Mouse (Mus musculus) forelimb bud, embryonic 11.5 days (tissue): ENCODE measurements at regions not wholly inside any gene's neighbourhood (a gene's known extent, or its start where the extent isn't known, plus 50 kb on each side); places are given as distances from the start of the nearest gene placed in this dataset.

Experiments
- DNase-seq: peaks from one replicate; pipeline ENCODE4 v3.0.0-alpha.2; 2012; ENCODE audit warnings: low read depth, low spot score

DNA sequence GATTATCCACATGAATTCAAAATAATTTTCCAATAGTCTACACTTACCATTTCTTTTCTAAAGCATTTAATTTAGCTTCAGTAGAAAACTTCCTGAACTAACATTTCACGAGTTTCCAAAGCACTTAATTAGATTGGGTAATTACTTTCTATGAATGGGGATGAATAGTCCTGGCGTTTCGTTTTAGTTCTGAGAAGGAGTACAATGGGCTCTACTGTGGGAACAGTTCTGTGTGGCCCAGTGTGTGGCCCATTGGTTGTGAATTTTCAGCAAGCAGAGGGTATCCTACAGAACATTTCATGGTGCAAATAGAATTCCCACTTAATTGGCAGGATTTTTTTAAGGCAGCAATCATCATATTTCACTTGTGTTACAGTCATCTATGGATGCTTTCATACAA lies 95.5 kb downstream of the 1700017N19Rik start:
- DNase-seq: no peak

DNA sequence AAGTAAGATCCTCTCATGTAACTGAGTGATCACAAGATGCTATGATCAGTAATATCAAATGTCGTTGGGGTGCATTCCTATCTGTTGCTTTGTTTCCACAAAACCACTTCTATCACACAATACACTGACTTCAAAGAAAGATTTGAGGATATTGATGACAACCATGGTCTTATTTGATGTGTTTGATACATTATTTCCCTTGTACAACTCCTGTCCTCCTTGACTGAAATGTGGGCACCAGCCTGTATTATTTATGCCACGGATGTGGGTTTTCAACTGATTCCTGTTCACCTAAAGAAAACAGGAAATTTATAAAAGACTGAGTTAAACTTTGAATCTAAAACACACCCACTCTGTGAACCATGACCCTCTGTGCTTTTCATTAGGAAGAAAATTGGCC lies 105.7 kb downstream of the 1700017N19Rik start:
- DNase-seq: no peak

DNA sequence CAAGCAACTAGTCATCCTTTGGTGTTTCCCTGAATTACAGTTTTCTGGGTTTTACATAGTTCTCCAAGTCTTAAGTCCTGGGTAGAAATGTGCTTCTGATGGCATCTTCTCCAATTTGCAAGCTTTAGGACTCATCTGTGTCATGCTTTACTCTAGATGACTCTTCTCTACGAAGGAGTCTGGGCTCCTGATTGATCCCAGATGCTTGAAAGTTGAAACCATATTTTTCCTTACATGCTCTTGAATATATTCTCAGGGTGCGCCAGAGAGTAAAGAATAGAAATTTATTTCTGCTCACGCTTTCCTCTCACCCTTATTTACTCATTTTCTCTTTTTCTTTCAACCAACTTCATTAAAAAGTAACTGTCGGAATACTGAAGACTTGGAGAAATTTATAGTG lies 108.9 kb downstream of the 1700017N19Rik start:
- DNase-seq: no peak

DNA sequence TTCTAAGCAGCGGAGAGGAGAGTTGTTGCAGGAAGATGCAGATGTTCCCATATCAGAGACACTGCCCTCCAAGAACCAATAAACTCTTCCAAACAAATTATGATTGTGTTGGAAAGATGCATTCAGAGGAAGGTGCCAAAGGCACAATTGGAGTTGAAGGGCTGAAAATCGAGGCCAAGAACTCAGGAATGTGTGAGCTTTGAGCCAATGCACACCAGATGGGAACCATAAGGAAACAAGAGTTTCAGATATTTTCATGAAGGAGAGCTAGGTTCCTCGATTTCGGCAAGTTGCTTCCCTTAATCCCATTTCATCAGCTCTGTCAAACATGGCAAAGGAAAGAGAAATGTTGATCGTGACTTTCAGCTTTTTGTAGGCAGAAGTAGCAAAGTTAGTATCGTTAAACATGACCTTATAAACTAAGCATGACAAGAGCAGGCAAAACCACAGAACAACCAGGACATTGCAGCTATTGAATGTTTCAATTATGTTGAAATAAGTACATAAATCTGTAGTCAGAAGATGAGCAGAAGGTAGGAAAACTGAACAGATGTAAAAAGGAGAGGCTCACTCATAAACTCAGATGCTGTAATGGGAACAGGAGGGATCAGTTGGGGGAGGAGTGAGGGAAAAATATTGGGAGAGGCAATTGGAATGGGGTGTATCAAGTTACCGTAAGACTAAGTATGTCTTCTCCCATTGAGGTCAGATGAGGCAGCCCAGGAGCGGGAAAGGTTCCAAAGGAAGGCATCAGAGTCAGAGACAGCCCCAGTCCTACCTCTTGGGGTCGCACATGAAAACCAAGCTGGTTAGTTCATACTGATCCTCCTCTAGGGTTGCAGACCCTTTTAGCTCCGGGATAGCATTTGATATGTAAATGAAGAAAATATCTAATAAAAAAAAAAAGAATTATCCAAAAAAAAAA lies 110.3 kb downstream of the 1700017N19Rik start:
- DNase-seq: no peak

DNA sequence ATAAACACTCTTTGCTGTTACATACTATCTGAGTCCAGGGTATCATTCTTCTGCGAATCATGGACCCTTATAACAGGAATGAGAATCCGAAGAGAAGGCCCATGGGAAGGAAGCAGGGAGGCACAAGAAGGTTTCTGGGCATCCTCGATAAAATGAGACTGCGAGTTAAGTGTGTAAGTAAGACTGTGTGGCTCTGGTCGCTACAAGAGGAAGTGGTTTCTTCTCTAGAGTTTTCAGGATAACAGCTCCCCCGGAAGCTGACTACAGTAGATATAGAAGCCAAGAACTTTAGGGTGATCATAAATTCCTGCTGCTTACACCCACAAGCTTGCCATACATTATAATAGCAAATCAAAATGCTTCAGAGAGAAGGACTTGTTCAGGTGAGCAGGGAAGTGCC lies 111.7 kb downstream of the 1700017N19Rik start:
- no peak for DNase-seq

DNA sequence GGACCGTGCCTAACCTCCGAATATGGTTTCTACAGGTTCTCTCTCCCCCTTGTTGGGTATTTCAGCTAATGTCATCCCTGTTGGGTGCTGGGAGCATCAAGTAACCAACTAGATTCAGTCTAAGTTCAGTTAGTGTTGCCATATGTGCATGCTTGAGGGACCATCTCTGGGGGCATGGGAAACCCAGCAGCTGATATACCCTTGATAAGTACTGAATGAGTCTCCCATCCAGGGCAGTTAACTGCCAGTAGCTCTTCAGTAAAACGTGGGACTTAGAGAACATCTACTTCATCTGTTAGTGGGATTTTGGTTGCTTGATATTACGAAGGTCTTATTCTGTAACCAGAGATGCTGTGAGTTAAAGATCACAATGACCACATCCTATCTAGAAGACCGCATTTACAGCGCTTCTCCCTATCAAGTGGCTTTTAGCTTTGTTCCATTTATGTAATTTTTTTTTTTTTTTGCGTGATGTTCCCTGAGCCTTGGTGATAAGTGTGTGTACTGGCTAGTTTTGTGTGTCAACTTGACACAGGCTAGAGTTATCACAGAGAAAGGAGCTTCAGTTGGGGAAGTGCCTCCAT lies 125.9 kb downstream of the 1700017N19Rik start:
- DNase-seq: no peak

DNA sequence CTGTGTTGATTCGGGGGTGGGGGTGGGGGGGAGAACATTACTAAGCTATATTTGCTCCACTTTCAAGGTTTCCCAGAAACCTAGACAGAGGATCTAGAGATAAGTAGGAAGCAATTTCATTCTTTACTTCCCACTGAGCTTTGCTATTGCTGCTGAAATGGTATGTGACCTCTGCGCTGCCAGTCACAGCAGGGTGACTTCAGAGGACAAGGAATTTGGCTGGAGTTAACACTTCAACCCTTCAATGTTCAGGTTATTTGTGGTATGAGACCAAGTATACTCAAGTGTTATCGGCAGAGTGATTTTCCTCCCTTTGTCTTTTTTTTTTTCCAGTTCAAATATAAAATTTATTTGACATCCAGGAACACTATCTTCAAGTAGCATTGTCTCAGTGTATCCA lies 128.3 kb downstream of the 1700017N19Rik start:
- DNase-seq: no peak

DNA sequence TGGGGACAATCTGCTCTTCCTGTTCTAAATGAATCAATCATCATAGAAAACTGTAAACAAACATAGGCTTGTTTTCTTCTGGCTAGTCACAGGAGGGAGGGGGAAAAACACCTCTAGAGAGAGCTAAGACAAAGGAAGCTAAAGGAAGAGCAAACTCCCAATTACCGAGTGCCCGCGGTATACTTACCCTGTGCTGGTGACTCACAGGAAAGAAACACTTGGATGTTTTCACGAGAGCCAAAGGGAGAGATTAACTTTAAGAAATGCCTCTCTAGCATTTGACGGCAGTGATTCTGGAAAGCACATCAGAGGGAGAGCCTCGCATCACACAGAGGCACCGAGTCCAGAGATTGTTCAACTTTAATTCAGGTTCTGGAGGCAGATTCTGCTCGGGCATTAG lies 151.0 kb downstream of the 1700017N19Rik start:
- no peak for DNase-seq

DNA sequence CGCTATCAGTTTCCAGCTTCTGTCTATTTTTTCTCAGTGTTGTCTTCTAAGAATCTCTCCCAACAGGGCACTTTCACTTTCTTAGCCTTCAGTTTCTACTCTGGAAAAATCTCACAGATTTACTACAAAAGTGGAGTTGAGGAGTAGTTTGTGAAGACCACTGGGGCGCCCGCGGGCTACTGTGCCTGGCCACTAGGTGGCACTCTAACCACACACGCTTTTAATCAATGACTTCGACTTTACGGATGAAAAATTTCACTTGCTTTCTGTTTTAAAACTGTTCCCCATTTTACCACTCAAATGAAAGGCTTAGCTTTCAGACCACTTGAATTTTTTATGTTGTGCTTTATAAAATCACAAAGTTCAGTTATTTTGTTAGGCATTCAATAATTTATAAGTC lies 151.8 kb downstream of the 1700017N19Rik start:
- DNase-seq: peak; percentile 75

DNA sequence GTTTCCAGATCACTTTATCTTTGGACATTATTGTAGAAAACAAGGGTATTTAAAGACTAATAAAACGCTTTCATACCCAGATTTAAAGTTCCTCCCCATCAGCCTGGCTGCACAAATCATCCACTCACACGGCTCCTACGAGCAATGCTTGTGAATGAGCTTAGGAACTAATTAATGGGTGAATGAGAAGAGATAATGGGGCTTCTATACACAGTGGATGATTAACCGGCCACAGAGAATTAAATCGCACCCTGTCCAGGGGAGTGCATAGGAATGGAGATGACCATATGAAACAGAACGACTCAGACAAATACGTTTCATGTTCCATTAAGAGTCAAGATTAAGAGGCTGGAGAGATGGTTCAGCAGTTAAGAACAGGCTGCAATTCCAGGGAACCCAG lies 155.9 kb downstream of the 1700017N19Rik start:
- DNase-seq: no peak

DNA sequence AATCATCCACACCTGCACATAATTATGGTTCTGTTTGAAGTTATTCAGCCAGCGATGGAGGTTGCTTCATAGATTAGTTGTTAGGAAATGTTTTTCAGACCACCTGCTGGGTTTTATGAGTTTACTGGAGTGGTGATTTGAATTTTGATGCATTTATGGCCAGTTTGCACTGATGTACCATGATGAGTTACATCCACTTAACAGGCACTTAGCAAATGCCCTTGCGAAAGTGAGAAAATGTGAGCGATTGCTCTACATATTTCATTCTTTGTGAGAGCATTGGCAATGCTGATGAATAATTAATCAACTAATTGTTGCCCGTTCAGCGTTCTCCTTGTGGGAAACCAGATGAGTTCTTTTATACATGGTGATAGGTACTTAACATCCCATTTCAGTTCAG lies 164.7 kb downstream of the 1700017N19Rik start:
- DNase-seq: peak; percentile 57

DNA sequence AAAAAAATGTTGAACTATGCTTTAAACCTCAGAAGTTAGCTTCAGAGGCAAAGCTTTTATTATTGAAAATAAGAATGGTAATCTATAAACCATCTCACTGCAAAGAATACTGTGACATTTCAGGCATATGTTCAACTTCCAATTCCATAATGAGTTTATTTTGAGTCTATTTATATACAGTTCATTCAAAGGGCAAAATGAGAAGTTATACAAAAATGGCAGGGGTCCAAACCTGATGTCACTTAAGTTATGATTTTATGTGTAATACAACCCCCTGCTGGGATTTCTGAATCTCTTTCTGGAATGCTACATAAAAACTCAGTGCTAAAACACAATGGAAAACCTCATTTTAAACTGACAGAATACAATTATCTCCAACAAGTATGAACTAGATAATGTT lies 184.0 kb downstream of the 1700017N19Rik start:
- no peak for DNase-seq

DNA sequence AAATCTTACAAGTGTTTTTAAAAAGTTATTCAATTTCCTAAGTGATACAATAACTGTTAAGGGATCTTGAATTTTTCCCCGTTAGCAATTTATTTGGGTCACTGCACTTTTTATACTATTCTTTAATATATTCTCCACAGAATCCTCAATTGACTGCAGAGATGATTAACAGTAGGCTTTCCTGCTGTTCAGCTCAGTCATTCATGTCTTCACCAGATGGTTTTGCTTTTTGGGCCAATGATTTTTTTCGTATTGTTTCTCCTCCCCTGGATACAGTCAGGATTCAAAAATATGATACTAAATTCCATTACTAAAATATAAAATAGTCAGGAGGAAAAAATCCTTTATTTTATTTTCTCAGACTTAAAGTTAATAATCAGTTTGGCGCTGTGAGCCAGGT lies 201.9 kb downstream of the 1700017N19Rik start:
- peak; percentile 29 for DNase-seq

DNA sequence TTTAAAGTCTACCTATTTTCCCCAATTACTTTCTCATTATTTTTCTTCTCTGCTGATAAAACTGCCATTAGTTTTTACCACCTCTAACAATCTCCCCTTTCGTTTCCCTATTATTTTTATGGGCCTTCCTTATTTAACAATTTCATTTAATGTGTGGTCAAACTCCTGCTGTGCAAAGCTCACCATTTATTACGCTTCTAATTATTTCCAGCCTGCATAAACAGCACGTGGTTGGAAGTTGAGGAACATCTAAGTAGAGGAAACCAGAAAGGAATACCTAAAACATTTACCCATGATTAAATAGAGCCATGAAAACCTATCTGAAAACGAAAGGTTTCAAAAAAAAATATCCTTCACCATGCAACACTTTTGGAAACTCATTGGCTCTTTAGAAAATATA lies 202.3 kb downstream of the 1700017N19Rik start:
- peak; percentile 80 for DNase-seq

DNA sequence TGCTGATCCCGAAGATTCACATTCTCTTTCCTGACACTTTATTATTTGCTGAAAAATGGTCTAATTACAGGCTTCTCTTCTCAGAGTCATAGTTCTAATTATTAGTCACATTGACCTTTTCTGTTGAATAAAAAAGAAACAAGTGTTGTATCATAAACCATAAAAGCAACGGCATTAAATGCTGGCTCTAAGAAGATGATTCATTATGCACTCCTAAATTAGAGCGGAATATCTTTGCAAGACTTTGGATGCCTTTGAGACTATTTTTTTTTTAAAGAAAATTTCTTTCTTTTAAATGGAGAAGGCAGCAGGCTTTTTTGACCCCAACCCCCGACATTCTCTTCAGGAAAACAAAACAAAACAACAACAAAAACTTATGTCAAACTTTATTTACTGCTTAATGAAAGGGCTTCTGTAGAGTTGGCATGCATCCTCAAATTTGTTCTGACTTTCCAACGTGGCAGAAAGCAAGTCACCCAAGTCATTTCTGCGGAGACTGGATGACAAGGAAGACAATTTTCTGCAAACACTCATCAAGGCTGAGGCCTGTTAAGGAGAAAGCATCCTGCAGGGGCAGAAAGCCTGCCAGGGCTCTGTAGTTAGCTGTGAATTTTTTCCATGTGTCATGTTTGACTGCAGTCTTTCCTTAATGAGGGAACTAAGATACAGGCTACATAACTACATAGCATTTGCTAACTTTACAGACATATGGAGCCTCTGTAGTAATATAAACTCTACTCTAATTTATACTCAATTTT lies 205.1 kb downstream of the 1700017N19Rik start:
- peak; percentile 12 for DNase-seq

DNA sequence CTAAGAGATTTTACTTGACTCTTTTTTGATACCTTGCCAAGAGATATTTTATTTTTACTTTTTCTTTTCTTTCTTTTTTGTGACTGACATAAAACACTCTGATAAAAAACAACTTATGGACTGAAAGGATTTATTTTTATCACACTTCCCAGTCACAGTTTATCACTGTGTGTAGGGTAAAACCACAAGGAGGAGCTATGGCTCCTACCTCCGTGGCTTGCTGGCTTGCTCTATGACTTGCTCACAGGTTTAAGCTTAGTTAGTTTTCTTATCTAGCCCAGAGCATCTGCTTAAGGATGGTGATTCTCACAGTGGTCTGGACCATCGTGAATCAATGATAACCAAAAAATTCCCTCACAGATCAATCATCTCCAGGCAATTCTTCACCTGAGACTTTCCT lies 221.4 kb downstream of the 1700017N19Rik start:
- no peak for DNase-seq

DNA sequence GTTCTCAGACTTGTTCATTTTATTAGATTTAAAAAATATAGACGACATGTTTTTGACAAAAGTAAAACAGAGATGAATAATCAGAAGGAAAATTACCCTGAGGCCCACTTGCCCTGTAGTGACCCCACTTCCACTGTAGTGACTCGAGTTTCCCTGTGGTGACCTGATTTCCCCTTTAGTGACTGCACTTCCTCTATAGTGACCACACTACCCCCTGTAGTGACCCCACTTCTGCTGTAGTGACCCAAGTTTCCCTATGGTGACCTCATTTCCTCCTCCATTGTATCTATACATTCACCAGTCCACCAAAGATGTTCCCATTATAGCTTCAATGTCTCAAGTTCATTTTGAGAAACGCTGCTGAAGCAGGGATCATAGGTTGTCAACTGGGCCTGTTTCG lies 244.5 kb downstream of the 1700017N19Rik start:
- DNase-seq: no peak

DNA sequence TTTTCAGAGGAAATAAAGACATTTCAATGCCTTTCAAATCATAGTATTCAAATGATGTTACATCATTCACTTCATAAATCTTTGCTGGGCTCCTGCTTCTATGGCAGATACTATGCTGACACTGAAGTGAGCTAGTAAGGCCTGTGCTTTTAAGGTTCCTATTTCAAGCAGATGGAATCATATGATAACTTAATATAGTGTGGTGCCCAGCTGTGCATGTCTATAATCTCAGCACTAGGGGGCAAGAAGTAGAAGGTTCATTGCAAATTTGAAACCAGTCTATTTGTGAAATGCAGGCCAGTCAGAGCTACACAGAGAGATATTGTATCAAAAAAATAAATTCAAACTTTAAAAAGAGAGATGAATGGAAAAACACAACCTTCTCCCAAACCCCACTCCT lies 262.9 kb downstream of the 1700017N19Rik start:
- no peak for DNase-seq

DNA sequence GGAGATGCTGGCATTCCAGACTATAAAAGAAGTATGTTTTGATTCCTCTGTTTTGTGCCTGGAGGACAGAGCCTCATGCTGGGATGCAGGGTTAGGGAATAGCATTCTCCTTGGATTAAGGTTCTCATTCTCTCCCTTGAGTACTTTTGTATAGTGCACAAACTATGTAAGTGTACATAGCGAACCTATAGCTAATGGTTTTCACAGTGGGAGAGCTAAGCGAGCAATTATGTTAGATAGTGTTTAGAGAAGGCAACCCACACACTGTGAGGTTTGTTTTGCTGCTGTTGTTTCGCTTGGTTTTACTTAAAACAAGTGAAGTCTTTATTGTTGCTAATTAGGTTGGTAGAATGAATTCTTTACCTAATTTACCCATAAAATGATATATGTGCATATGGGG lies 266.2 kb downstream of the 1700017N19Rik start:
- peak; percentile 24 for DNase-seq

DNA sequence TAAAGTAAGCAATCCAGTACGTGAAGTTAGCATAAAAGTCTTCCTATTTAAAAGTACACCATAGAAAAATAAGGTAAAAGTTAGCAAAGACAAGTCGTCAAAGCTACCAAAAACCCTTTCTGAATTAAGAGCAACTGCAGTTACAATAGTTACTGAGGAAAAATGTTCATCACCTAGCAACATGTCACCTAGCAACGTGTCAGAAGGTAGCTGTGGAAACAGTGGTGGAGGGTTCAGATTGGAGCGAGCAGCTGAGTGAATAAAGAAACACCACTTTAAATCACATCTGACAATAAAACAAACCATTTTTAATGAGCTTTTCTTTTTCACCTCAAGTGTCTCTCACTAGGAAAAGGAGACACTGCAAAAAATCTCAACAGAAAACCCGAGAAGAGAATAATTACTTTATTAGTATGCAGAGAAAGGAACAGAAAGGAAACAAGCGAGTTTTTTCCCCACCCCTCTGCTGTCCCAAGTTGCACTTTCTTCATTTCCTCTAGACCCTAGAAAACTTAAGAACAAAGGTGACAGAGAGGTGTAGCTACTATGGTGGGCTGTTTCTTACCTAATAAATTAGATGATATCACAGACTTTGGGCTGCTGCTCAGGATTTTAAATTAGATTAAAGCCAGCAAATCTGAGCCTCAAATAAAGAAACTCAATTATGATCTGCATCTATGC lies 275.4 kb downstream of the 1700017N19Rik start:
- peak; percentile 35 for DNase-seq

DNA sequence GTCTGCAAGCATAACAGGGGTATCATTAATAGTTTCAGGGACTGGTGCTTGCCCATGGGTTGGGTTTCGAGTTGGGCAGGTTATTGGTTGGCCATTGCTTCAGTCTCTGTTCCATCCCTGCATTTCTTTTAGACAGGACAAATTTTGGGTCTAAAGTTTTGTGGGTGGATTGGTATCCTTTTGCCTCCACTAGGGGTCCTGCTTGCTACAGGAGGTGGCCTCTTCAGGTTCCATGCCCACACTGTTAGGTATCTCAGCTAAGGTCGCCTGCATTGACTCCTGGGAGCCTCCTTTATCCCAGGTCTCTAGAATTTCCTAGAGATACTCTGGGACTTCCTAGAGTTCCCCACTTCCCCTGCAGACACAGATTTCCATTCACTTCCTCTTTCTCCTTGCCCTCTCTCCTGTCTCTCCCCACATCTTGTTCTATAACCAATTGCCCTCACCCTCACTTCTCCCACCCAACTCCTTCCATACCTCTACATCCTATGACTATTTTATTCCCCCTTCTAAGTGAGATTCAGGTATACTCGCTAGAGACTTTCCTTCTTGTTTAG lies 278.2 kb downstream of the 1700017N19Rik start:
- no peak for DNase-seq

DNA sequence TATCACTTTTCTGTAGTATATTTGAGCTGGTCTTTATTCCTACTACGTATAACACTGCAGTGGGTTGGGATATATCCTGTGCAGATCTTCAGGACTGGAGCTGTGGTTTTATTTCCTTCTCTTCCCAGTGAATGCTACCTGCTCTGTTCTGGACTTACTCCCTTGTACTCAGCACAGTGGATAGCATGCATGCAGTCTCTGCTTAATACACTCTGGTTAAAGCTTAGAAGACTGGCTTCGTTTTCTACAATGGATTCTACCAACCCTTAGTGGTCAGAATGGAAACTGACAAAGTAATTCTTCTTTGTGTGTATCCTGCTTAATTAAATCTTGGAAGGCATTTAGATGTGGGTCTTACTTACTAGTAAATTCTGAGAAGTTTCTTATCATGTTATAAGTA lies 292.3 kb downstream of the 1700017N19Rik start:
- DNase-seq: no peak
